Mouse (Mus musculus) spleen, adult 2 months (tissue): ENCODE results near the gene Spata13. TPM values are rescaled to one million over a fixed set of nuclear protein-coding genes. Genes with fewer than 3 reads are reported as not detected.
A peak's percentile ranks its signal among the peaks of the same experiment; 100 is the strongest.

Experiments used
- DNase-seq, 2 experiments: peaks; one replicate each; pipeline versions ENCODE4 v3.0.0 to v3.0.0-alpha.2; 2012 to 2021; ENCODE audit warnings: low spot score in 2 of 2, low read depth in 1 of 2
- H3K27ac ChIP-seq: fragments of 200-500 bp; 2 replicates; pipeline ENCODE4 v1.5.1; 2012; ENCODE audit warnings: low read length, inconsistent platforms; ENCODE audit not compliant: insufficient read depth
- H3K27me3 ChIP-seq: fragments of 200-500 bp; 2 replicates; pipeline ENCODE4 v1.6.1; 2012; ENCODE audit warnings: mild to moderate bottlenecking, moderate library complexity, low read length, inconsistent platforms; ENCODE audit not compliant: control insufficient read depth, insufficient read depth
- H3K36me3 ChIP-seq: fragments of 200-500 bp; 2 replicates; pipeline ENCODE4 v1.6.1; 2012; ENCODE audit warnings: mild to moderate bottlenecking, low read length, inconsistent platforms; ENCODE audit not compliant: control insufficient read depth, insufficient read depth
- H3K4me1 ChIP-seq: fragments of 200-500 bp; 2 replicates; pipeline ENCODE4 v1.6.1; 2011; ENCODE audit warnings: inconsistent platforms; ENCODE audit not compliant: control insufficient read depth, insufficient read depth, insufficient read length
- H3K4me3 ChIP-seq: fragments of 200-500 bp; 2 replicates; pipeline ENCODE4 v1.5.1; 2011; ENCODE audit warnings: mild to moderate bottlenecking, inconsistent platforms; ENCODE audit not compliant: insufficient read depth, insufficient read length; ENCODE audit errors: extremely low read depth
- CTCF ChIP-seq: fragments of 200-500 bp; IDR thresholded peaks from 2 replicates; pipeline ENCODE4 v1.5.1; 2011; ENCODE audit warnings: mild to moderate bottlenecking, inconsistent platforms; ENCODE audit not compliant: insufficient read depth, insufficient read length, insufficient replicate concordance; ENCODE audit errors: extremely low read depth
- POLR2A ChIP-seq: fragments of 200-500 bp; IDR thresholded peaks from 2 replicates; pipeline ENCODE4 v1.6.1; 2011; ENCODE audit warnings: low read depth, low read length, inconsistent platforms
- WGBS: fragments of 180-500 bp; shearing (Covaris S2); methylation state at CpG from one replicate; pipeline ENCODE4 v1.1.7; 2018; 5-methylcytosine and 5-hydroxymethylcytosine counted together
- polyA plus RNA-seq: library from polyadenylated mRNA; depleted of rRNA; stranded (reverse); fragments of >200 nt; gene quantifications from 2 replicates; pipeline ENCODE4 v1.2.3, GENCODE M21; 2012

Spata13 gene
- polyA plus RNA-seq, 1 experiment = 23.5 TPM

DNA sequence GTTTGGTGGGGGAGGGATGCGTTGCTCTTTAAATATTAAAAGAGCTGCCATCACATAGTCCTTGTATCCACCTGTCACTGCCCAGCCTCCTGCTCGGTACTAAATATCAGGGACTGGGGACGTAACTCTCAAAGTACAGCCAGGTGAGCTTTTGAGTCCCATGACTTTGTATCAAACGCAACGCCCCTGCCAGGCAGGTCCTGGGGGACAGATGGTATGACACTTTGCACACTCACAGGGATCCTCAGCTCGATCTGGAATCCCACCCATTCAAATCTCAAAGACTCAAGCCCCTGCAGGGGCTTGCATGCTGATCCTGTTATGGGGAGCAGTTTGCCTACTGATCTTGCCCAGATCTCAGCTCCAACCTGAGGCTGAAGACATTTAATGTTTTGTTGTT, 136.8 kb downstream of the Spata13 start:
- DNase-seq = no peak
- H3K4me1 ChIP-seq = no peaks in the 10 kb centered on the region
- H3K27ac ChIP-seq = no peak overlapping the region
- no peaks in the 10 kb centered on the region for H3K36me3 ChIP-seq
- H3K4me3 ChIP-seq = no peak overlapping the region
- H3K27me3 ChIP-seq = no peaks in the 10 kb centered on the region
- no peak for TF ChIP-seq POLR2A
- no peak for TF ChIP-seq CTCF
- WGBS = 79% methylated on average over 6 of the region's 6 CpGs

GRCm38 (mm10) chr14:60771057-60771456, 137.3 kb downstream of the Spata13 start:
- peak overlapping the region; percentile 57 for H3K4me3 ChIP-seq
- TF ChIP-seq CTCF (peak; percentile 56; the same call in 1 of the 2 replicates), POLR2A (no peak)
- 5% methylated on average over 8 of the region's 8 CpGs for WGBS
- H3K36me3 ChIP-seq = no peaks in the 10 kb centered on the region
- DNase-seq = peak; percentile 52 to 67
- H3K4me1 ChIP-seq = no peaks in the 10 kb centered on the region
- no peaks in the 10 kb centered on the region for H3K27me3 ChIP-seq
- H3K27ac ChIP-seq = no peak overlapping the region

DNA sequence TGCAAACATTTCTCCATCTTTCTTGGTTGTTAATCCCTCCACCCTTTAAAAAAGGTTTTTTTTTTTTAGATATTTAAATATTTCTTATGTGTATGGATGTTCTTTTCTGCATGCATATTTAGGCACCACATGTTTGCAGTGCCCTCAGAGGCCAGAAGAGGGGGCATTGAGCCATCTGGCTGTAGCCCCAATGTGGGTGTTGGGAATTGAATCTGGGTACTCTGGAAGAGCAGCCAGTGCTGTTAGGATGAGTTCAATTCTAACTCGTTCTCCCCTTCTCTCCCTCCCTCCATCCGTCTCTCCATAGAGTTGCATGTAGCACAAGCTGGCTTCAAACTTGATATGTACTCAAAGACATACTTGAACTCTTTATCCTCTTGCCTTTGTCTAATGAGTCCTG, 139.7 kb downstream of the Spata13 start:
- 90% methylated on average over 2 of the region's 2 CpGs for WGBS
- no peaks in the 10 kb centered on the region for H3K36me3 ChIP-seq
- H3K4me3 ChIP-seq = no peak overlapping the region
- no peak for TF ChIP-seq CTCF
- no peak for TF ChIP-seq POLR2A
- no peak for DNase-seq
- no peak overlapping the region for H3K27ac ChIP-seq
- H3K27me3 ChIP-seq = no peaks in the 10 kb centered on the region
- no peaks in the 10 kb centered on the region for H3K4me1 ChIP-seq

DNA sequence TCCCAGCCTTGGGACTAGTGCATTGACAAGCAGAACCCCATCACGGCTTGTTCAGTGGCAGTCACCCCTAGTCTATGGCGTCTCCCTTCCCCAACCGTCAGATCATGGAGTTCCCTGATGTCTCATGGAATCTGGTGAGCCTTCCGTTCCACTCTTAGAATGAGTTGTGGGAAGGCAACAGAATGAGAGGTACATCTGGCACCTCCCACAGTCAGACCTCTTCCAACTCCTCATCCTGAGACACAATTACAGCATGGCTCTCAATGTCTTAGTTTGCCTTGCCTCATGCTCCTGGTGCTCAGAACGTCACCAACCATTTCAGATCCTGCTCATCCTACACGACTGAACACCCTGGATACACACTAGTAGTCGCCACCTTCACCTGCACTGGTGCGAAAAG, 142.7 kb downstream of the Spata13 start:
- Histone ChIP-seq H3K27ac (no peak overlapping the region), H3K4me1 (no peaks in the 10 kb centered on the region), H3K36me3 (no peaks in the 10 kb centered on the region), H3K27me3 (no peaks in the 10 kb centered on the region), H3K4me3 (no peak overlapping the region)
- WGBS = 87% methylated on average over 8 of the region's 8 CpGs
- no peak for DNase-seq
- TF ChIP-seq CTCF = no peak
- TF ChIP-seq POLR2A = no peak

DNA sequence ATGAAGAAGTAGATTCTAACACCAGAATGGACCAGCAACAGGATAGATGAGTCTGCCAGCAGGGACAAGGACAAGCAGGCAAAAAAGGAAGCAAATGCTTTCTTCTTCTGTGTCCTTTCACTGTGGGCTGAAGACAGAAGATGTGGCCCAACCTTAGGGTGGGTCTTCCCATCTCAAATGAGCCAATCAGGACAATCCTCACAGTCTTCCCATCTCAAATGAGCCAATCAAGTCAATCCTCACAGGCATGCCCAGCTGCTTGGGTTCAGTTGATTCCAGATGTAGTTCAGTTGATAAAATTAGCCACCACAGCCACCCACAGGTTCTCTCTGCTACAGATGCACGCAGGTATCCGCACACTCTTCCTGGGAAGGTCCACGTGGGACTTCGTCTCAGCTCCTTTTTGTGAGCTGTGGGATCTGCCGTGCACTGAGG, 143.7 kb downstream of the Spata13 start:
- Histone ChIP-seq H3K27ac (no peak overlapping the region), H3K4me3 (no peak overlapping the region), H3K27me3 (no peaks in the 10 kb centered on the region), H3K36me3 (no peaks in the 10 kb centered on the region), H3K4me1 (no peaks in the 10 kb centered on the region)
- no peak for DNase-seq
- WGBS = 73% methylated on average over 5 of the region's 5 CpGs
- TF ChIP-seq POLR2A (no peak), CTCF (no peak)

DNA sequence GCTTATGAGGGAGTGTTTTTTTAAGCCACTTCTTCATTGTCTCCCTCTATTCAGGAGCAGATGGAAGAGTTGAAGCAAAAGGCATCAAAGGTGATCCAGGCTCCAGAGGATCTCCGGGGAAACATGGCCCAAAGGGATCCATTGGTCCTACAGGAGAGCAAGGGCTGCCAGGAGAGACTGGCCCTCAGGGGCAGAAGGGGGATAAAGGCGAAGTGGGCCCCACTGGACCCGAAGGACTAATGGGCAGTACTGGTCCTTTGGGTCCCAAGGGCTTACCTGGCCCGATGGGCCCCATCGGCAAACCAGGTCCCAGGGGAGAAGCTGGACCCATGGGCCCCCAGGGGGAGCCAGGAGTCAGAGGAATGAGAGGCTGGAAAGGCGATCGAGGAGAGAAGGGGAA, 145.4 kb downstream of the Spata13 start:
- no peak for TF ChIP-seq CTCF
- no peak for TF ChIP-seq POLR2A
- Histone ChIP-seq H3K36me3 (no peaks in the 10 kb centered on the region), H3K4me3 (no peak overlapping the region), H3K4me1 (no peaks in the 10 kb centered on the region), H3K27ac (no peak overlapping the region), H3K27me3 (no peaks in the 10 kb centered on the region)
- no peak for DNase-seq
- 96% methylated on average over 7 of the region's 7 CpGs for WGBS

DNA sequence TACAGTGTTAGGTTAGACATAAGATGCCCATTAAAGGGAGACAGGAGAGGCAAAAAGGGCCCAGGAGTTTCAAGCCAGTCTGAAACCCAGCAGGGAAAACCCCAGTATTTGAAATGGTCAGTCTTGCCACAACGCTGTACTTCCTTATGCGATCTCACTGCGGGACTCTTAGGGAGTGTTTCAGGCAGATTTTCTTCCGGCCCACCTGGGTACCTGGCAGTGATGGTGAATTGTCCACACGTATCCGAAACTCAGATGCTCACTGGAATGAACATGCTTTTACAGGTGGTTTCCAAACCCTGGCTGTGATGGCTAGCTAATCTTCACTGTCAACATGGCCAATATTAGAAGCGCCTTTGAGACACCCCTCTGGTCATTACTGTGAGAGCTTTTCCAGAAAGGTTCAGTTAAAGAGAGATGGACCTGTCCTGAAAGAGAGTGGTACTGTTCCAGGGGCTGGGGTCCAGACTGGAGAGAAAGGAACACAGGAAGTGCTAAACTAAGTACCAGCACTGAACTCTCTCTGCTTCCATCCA, 148.4 kb downstream of the Spata13 start:
- 44% methylated on average over 7 of the region's 7 CpGs for WGBS

More for the DNA sequence above, 148.4 kb downstream of the Spata13 start:
- Histone ChIP-seq H3K4me3 (no peak overlapping the region), H3K36me3 (no peaks in the 10 kb centered on the region), H3K27ac (no peak overlapping the region), H3K4me1 (no peaks in the 10 kb centered on the region), H3K27me3 (no peaks in the 10 kb centered on the region)
- DNase-seq = no peak
- no peak for TF ChIP-seq POLR2A
- TF ChIP-seq CTCF = no peak
